Mouse (Mus musculus) embryonic facial prominence, embryonic 14.5 days (tissue): ENCODE measurements at regions not wholly inside any gene's neighbourhood (a gene's known extent, or its start where the extent isn't known, plus 50 kb on each side); places are given as distances from the start of the nearest gene placed in this dataset.

Experiments
- ATAC-seq: fragments of 200-750 bp; cut with Nextera tagmentation; 2 replicates; pipeline ENCODE4 v1.8.0; 2017; ENCODE audit warnings: low read depth, moderate number of reproducible peaks, moderate TSS enrichment
- DNase-seq: peaks from one replicate; pipeline ENCODE4 v3.0.0-alpha.2; 2015; ENCODE audit warnings: low spot score
- H3K27ac ChIP-seq: fragments of 300-500 bp; sonication (generic); replicated peaks from 2 replicates; pipeline ENCODE4 v1.5.1; 2014; ENCODE audit warnings: low read depth, mild to moderate bottlenecking, low read length, moderate library complexity
- H3K27me3 ChIP-seq: fragments of 300-500 bp; sonication (generic); replicated peaks from 2 replicates; pipeline ENCODE4 v1.6.1; 2014; ENCODE audit warnings: low read length; ENCODE audit not compliant: control insufficient read depth, insufficient read depth
- H3K36me3 ChIP-seq: fragments of 300-500 bp; sonication (generic); 2 replicates; pipeline ENCODE4 v1.6.1; 2014; ENCODE audit warnings: low read length, mixed read lengths; ENCODE audit not compliant: control insufficient read depth, insufficient read depth
- H3K4me1 ChIP-seq: fragments of 300-500 bp; sonication (generic); 2 replicates; pipeline ENCODE4 v1.6.1; 2014; ENCODE audit warnings: antibody characterized with exemption, low read length; ENCODE audit not compliant: control insufficient read depth, insufficient read depth
- H3K4me2 ChIP-seq: fragments of 300-500 bp; sonication (generic); 2 replicates; pipeline ENCODE4 v1.6.1; 2014; ENCODE audit warnings: low read depth, mild to moderate bottlenecking, low read length, moderate library complexity, mixed read lengths
- H3K4me3 ChIP-seq: fragments of 300-500 bp; sonication (generic); 2 replicates; pipeline ENCODE4 v1.5.1; 2014; ENCODE audit warnings: low read depth, mild to moderate bottlenecking, low read length
- H3K9ac ChIP-seq: fragments of 300-500 bp; sonication (generic); 2 replicates; pipeline ENCODE4 v1.6.1; 2014; ENCODE audit warnings: low read depth, mild to moderate bottlenecking, low read length, moderate library complexity, mixed read lengths
- H3K9me3 ChIP-seq: fragments of 300-500 bp; sonication (generic); 2 replicates; pipeline ENCODE4 v1.6.1; 2016; ENCODE audit warnings: low read length; ENCODE audit not compliant: control insufficient read depth
- WGBS: fragments of 180-500 bp; shearing (Covaris S2); extraction: QIAGEN DNeasy Blood & Tissue Kit; methylation state at CpG from one replicate; pipeline ENCODE4 v1.1.7; 2014; 5-methylcytosine and 5-hydroxymethylcytosine counted together

DNA sequence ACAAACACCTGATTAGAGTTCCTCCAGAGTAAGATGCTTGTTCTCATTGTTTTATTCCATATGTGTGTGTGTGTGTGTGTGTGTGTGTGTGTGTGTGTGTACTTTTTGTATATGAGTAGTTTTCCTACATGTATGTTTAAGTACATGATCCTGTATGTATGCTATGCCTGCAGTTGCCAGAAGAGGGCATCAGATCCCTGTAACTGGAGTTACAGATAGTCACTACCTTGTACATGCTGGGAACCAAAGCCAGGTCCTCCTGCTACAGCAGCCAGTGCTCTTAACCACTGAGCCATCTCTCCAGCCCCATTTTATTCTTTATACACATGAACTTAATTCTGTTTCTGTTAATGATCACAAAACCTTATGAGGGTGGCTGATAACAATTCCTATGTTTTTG, 127.8 kb downstream of the Anxa2 start:
- no peak overlapping the region for H3K9ac ChIP-seq
- no peak overlapping the region for H3K4me3 ChIP-seq
- no peak for DNase-seq
- H3K4me2 ChIP-seq: no peak overlapping the region
- H3K27me3 ChIP-seq: no peaks in the 10 kb centered on the region
- H3K4me1 ChIP-seq: no peaks in the 10 kb centered on the region
- no peak for ATAC-seq
- no peaks in the 10 kb centered on the region for H3K9me3 ChIP-seq
- H3K36me3 ChIP-seq: no peaks in the 10 kb centered on the region
- no peak overlapping the region for H3K27ac ChIP-seq

GRCm38 (mm10) chr9:69577661-69578405, 124.4 kb downstream of the Anxa2 start:
- Histone ChIP-seq H3K4me3 (no peak overlapping the region), H3K9me3 (no peaks in the 10 kb centered on the region), H3K4me2 (no peak overlapping the region), H3K27ac (no peak overlapping the region), H3K36me3 (no peaks in the 10 kb centered on the region), H3K27me3 (no peaks in the 10 kb centered on the region), H3K9ac (no peak overlapping the region), H3K4me1 (no peaks in the 10 kb centered on the region)
- ATAC-seq (no peak), DNase-seq (no peak)
- WGBS: 88% methylated on average over 10 of the region's 10 CpGs

DNA sequence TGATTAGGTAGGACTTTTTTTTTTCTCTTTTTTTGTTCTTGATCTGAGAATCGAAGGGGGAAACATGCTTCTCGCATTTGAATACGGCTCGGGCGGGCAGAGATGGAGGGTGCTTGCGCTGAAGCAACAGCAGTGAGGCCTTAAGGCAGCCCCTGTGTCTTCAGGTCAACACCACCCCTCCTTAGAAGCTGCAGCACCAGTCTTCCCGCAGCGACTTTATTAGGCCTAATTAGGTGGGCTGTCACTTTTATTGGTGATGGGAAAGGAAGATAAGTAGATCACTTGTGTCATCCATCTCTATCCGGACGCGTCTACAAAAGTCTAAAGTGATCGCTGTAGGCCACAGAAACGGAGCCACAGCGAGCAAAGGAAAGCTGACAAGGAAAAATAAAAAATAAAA, 122.0 kb downstream of the Anxa2 start:
- Histone ChIP-seq H3K4me1 (no peaks in the 10 kb centered on the region), H3K4me2 (no peak overlapping the region), H3K27me3 (no peaks in the 10 kb centered on the region), H3K9me3 (no peaks in the 10 kb centered on the region), H3K36me3 (no peaks in the 10 kb centered on the region), H3K27ac (no peak overlapping the region), H3K4me3 (no peak overlapping the region), H3K9ac (no peak overlapping the region)
- no peak for ATAC-seq
- 72% methylated on average over 14 of the region's 14 CpGs for WGBS
- DNase-seq: no peak

GRCm38 (mm10) chr9:69568631-69569230, 115.3 kb downstream of the Anxa2 start:
- Histone ChIP-seq H3K27ac (no peak overlapping the region), H3K36me3 (no peaks in the 10 kb centered on the region), H3K4me1 (no peaks in the 10 kb centered on the region), H3K27me3 (no peaks in the 10 kb centered on the region), H3K9me3 (no peaks in the 10 kb centered on the region), H3K4me3 (no peak overlapping the region), H3K9ac (no peak overlapping the region), H3K4me2 (no peak overlapping the region)
- 74% methylated on average over 13 of the region's 13 CpGs for WGBS
- ATAC-seq: peak; percentile 41; the same call in 1 of the 2 replicates
- DNase-seq: peak; percentile 16

DNA sequence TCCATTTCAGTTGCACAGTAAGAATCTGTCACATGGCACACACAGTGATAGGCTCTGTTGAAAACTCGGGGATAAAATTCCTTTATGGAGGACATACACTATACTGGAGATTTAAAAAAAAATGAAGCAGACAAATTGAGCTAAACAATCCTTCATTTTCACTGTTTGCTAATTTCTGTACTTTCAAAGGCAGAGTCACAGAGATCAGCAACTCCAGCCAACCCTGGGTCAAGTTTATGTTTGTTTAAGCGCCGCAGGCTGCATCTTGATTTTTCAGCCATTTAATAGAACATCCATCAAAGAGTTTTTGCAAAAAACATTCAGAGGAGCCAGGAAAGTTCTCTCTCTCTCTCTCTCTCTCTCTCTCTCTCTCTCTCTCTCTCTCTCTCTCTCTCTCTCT, 114.8 kb downstream of the Anxa2 start:
- 62% methylated on average over 3 of the region's 3 CpGs for WGBS
- no peak overlapping the region for H3K4me2 ChIP-seq
- no peaks in the 10 kb centered on the region for H3K9me3 ChIP-seq
- no peak overlapping the region for H3K27ac ChIP-seq
- no peaks in the 10 kb centered on the region for H3K36me3 ChIP-seq
- DNase-seq (no peak), ATAC-seq (no peak)
- no peaks in the 10 kb centered on the region for H3K4me1 ChIP-seq
- no peak overlapping the region for H3K4me3 ChIP-seq
- H3K27me3 ChIP-seq: no peaks in the 10 kb centered on the region
- no peak overlapping the region for H3K9ac ChIP-seq

DNA sequence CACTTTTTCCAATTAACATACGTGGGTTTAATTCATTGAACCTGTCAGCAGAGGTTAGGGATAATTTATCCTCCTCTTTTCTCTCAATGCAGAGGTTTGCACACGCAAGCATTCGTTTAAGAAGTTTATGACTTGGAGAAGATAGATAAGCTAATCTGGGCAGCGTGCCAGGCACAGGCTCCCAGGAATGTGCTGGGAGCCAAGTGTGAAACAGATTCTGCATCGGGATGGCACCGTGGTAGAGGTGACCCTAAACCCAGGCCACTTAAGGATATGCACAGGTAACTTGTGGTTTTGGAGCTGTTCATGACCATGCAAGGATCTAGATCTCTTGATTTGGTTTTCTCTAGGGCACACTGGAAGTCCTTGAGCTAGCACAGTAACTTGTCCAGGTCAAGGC, 113.6 kb downstream of the Anxa2 start:
- H3K4me2 ChIP-seq: no peak overlapping the region
- H3K9me3 ChIP-seq: no peaks in the 10 kb centered on the region
- ATAC-seq (no peak), DNase-seq (peak; percentile 13)
- H3K9ac ChIP-seq: no peak overlapping the region
- no peak overlapping the region for H3K4me3 ChIP-seq
- H3K27ac ChIP-seq: no peak overlapping the region
- no peaks in the 10 kb centered on the region for H3K27me3 ChIP-seq
- no peaks in the 10 kb centered on the region for H3K4me1 ChIP-seq
- 66% methylated on average over 6 of the region's 6 CpGs for WGBS
- H3K36me3 ChIP-seq: no peaks in the 10 kb centered on the region

DNA sequence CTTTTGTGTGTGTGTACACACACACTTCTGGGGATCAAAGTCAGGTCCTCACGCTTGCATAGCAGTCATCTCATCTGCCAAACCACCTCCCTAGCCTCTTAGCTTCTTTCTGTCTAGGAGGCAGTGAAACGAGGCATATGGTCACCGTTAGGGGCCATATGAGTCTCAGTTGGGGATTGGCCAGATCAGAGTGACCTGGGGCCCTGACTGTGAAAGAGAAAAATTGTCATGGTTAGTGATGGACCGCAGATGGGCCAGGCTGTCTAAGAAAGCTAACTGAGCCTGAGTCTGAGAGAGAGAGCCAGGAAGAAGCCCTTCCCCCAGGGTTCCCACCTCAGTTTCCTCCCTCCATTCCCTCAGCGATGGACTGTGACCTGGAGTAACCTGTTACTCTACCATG, 89.8 kb downstream of the Anxa2 start:
- no peaks in the 10 kb centered on the region for H3K4me1 ChIP-seq
- no peak overlapping the region for H3K27ac ChIP-seq
- no peaks in the 10 kb centered on the region for H3K36me3 ChIP-seq
- H3K4me2 ChIP-seq: no peak overlapping the region
- ATAC-seq (no peak), DNase-seq (no peak)
- whole genome bisulfite sequencing: 40% methylated on average over 5 of the region's 5 CpGs
- H3K27me3 ChIP-seq: no peaks in the 10 kb centered on the region
- H3K4me3 ChIP-seq: no peak overlapping the region
- H3K9me3 ChIP-seq: no peaks in the 10 kb centered on the region
- H3K9ac ChIP-seq: no peak overlapping the region
